Mouse (Mus musculus): ENCODE measurements at regions not wholly inside any gene's neighbourhood (a gene's known extent, or its start where the extent isn't known, plus 50 kb on each side); places are given as distances from the start of the nearest gene placed in this dataset.

GRCm38 (mm10) chr10:18907276-18907960, 62.6 kb downstream of the Perp start:
- DNase-seq (ENCODE audit: inconsistent age in 2 of 2, low spot score in 1 of 2), result no peak

GRCm38 (mm10) chr10:18909307-18909706, 64.5 kb downstream of the Perp start:
- no peak for DNase-seq (ENCODE audit: inconsistent age in 2 of 2, low spot score in 1 of 2)

- DNase-seq (ENCODE audit: inconsistent age in 2 of 2, low spot score in 1 of 2), result peak in 1 of 2 experiments; percentile 67
Measured at GRCm38 (mm10) chr10:18910898-18911297, 66.1 kb downstream of the Perp start.

DNA sequence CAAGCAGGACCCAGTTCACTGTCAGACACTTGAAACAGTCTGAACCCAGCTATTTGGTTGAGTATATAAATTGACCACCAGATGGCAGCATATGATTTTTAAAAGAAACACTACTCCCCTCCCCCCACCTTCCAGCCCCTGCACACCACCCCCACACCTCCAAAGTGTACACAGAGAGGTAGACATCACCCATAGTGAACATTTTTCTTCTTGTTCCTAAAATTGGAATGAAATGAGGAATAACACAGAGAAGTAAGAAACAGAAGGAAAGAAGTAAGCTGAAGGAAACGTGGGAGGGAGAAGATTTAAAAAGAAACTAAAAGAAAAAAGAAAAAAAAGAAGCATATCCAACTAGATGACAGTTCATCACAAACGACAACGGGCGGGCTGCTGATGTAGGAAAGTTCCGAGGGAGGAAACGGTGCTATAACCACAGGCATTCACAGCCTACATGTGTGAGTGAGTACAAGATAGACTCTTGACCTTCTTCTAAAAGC, 72.3 kb downstream of the Perp start:
- DNase-seq (ENCODE audit: inconsistent age in 2 of 2, low spot score in 1 of 2), result peak in 1 of 2 experiments; percentile 65

DNA sequence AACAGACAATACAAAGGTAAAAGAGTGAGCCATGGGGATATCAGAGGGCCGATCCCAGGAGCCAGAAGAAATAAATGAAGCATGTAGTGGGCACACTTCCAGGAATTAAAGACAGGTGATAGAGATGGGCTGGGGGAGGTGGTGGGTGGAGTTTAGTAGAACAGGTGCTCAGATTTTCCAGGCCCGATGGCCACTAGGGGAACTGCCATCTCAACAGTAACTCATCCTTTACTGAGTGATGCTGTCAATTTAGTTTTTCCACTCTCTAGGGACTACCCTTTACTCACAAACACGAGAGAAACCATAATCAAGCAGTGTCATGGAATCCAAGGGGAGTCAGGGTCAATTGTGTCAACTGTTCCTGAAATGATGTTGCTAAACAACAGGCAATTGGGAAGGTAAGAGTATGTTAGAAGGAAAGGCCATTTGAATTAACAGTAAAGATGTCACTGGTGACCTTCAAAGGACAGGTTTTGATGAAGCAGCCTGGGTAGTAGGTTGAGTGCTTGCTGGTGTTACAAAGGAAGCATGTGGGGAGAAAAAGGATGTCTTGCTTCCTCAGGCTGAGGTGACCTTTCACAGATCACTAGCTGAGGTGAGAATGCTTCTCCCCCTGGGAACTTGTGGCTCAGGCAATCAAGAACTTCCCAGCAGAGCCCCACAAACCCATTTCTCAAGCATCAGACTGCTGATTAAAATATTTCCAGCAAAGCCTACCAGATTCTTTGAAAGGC, 78.4 kb downstream of the Perp start:
- DNase-seq (ENCODE audit: inconsistent age in 2 of 2, low spot score in 1 of 2), result no peak

DNA sequence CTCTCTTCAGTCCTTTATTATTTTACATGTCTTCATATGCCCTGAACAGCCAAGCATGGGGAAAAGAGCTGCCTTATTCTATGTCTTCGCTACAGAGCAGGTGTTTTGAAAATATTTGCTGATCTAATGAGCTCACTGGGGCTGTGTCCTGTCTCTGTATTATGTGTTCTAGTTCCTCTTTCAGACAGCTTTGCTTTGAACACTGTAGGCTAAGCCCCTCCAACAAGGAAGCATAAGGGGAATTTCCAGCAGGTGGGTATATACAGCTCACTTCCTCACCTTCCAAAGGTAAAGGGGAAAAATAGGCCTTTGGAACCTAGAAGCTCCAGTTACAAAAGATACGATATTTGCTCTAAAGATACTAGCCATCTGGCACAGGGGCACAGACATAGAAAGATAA, 83.0 kb downstream of the Perp start:
- DNase-seq (ENCODE audit: inconsistent age in 2 of 2, low spot score in 1 of 2), result no peak

GRCm38 (mm10) chr10:18931344-18931743, 84.1 kb downstream of the Tnfaip3 start:
- DNase-seq (ENCODE audit: inconsistent age in 2 of 2, low spot score in 1 of 2), result no peak

DNA sequence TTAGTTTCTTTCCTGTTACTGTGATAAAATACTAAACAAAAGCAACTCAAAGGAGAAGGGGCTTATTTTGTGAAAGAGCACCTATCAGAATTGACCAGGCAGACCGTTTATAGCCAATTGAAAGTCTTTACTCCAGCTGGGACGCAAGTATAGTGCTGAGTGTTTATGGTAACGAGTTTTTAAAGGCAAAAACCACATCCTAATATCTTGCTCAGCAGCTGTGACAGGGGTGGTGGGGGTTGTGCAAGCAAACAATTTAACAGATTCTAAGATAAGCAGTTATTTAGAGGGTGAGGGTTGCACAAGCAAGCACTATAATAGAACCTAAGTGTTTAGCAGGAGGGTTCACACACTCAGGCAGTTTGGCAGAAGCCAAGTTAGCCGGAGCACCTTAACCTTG, 74.0 kb downstream of the Tnfaip3 start:
- DNase-seq (ENCODE audit: inconsistent age in 2 of 2, low spot score in 1 of 2), result no peak

DNA sequence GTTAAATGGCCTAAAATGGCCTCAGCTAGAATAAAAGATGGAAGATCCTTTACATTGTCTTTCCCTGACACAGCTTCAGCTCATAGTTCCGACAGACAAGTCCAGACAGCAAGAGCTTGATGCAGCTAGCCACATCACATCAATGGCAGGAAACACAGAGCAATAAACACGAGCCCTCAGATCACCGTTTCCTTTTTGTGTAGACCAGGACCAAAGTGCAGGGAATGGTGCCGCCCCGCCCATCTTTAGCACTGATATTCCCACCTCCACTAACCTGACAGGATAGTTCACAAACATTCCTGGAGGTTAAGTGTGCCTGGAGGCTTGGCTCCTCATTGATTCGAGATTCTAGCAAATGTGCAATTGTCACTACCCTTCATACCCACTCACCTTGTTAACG, 73.5 kb downstream of the Tnfaip3 start:
- DNase-seq (ENCODE audit: inconsistent age in 2 of 2, low spot score in 1 of 2), result no peak

DNA sequence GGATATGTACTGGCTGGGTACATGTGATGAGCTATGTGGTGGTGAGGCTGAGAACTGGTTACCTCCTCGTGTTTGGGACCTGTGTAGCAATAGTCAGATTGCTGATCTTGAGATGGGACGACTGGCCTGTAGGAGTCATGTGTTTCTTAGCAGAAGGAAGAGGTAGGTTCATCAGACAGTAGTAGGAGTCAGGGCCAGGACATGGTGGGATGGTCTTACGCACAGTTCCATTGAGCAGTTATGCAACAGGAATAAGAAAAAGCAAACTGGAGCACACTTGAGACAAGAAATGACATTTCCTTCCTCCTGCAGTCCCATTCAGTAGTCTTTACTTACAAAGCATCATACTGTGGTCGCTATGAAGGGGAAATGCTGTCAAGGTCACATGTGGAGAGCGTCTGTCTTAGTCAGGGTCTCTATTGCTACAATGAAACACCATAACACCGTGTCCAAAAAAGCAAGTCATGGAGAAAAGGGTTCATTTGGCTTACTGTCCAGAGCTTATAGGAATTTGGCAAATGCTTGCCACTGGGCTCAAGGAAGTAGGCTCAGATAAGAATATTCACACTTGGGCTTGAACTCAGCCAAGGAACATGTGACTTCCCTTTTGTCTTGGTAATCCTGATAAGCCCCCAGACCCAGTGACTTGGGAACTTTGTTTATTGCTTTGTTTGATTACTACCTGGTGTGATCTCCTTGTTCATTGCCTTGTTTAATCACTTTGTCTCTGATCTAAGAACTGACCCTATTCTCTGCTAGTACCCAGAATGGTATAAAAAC, 72.0 kb downstream of the Tnfaip3 start:
- DNase-seq (ENCODE audit: inconsistent age in 2 of 2, low spot score in 1 of 2), result no peak

DNA sequence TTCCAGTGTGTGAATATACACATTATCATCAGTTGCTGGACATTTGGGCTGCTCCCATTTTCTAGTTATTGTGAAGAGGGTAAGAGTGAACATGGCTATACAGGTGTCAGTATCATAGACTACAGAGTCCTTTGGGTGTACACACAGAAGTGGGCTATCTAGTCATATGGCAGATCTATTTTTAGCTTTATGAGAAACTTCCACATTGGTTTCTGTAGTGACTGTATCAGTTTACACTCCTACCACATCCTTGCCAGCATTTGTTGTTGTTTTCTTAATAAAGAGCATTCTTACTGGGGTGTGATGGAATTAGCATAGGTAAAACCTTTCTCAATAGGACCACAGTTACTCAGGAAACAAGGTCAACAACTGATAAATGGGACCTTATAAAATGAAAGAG, 68.7 kb downstream of the Tnfaip3 start:
- DNase-seq (ENCODE audit: inconsistent age in 2 of 2, low spot score in 1 of 2), result no peak

Data from adrenal gland, adult (tissue).